Mouse (Mus musculus) liver, adult 2 months (tissue): Measurements from ENCODE around the gene Cdk5rap3.

ENCODE experiments used
- CTCF ChIP-seq: fragments of 200-500 bp; IDR thresholded peaks from 2 replicates; pipeline ENCODE4 v1.5.1; 2011; ENCODE audit warnings: low read depth, low read length, control low read depth
- POLR2A ChIP-seq: fragments of 200-500 bp; IDR thresholded peaks from 2 replicates; pipeline ENCODE4 v1.6.1; 2011; ENCODE audit warnings: low read length, control low read depth; ENCODE audit not compliant: insufficient read depth; ENCODE audit errors: extremely low read depth

- no peak for TF ChIP-seq CTCF
- no peak for TF ChIP-seq POLR2A
Measured at GRCm38 (mm10) chr11:96857446-96857845, 58.9 kb downstream of the Cdk5rap3 start.
